Mouse (Mus musculus) retina, postnatal 7 days (tissue): ENCODE measurements around the gene Rad51b.

Experiments used
- DNase-seq: peaks from one replicate; pipeline ENCODE4 v3.0.0-alpha.2; 2012; ENCODE audit warnings: low read depth, low spot score

Gene Rad51b

DNA sequence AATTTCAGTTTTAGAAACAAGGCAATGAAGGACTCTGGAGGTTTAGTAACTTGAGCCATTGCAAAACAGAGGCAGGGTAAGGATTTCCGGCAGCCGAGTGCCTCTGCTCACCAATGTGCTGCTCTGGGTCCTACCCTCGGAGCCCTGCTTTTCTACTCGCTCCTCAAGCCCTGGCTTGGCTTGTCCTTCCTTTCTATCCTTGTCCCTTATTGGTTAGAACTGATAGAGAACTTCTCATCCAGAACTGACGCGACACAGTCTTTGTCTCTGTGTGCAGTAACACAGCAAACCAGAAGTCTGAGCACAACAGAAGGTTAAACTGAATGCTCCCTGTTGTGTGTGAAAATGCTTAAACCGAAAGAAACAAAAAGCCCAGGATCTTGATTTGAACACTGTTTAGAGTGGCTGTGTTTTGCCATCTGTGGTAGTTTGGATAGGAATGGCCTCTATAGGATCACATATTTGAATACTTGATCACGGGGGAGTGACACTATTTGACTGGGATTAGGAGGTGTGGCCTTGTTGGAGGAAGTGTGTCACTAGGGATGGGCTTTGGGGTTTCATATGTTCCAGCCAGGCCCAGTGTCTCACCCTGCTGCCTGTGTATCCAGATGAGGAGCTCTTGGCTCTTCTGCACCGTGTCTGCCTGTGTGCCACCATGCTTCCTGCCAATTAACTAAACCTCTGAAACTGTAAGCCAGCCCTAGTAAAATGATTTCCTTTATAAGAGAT, 389.7 kb downstream of the Rad51b start:
- DNase-seq: no peak

GRCm38 (mm10) chr12:79687683-79688386, 390.8 kb downstream of the Rad51b start:
- DNase-seq: no peak

DNA sequence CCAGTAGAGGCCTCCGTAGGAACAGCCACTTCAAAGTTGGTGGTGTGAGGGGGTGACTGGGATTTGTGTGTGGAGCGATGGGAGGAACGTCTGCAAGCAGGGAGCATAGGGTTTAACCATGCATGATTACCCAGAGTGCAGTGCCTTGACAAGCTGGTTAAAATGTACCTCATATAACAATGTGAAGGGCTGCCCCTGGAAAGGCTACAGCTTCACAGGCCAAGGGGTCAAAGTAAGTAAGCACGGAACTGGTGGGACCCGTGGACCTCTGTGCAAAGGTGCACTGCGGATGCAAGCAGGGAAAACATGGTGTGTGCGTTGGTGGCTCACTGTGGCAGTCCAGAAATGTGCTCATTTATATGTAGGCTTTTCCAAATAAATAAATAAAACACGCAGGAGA, 392.2 kb downstream of the Rad51b start:
- no peak for DNase-seq

GRCm38 (mm10) chr12:79691929-79692862, 395.1 kb downstream of the Rad51b start:
- no peak for DNase-seq

DNA sequence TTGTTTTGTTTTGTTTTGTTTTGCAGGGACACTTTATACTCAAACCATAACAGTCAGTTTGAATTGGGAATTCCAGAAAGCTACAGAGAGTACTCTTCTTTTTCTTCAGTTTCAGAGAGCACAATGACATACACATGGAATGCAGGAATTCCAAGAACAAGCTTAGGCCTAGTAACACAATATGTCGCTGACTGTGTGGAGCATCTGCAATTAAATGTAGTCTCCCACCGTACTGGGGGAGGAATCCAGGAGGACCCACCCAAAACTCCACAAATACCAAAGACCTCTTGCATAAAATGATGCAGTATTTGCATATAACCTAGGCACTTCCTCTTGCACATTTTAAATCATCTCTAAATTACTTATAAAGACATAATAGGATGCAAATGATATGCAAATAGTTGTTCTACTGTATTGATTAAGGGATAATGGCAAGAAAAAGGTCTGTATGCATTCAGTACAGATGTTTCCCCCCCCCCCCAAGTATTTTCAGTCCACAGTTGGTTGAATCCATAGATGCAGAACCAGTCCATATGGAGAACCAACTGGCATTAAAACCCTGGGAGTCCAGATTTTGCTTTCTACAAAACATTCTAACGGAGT, 398.9 kb downstream of the Rad51b start:
- no peak for DNase-seq

DNA sequence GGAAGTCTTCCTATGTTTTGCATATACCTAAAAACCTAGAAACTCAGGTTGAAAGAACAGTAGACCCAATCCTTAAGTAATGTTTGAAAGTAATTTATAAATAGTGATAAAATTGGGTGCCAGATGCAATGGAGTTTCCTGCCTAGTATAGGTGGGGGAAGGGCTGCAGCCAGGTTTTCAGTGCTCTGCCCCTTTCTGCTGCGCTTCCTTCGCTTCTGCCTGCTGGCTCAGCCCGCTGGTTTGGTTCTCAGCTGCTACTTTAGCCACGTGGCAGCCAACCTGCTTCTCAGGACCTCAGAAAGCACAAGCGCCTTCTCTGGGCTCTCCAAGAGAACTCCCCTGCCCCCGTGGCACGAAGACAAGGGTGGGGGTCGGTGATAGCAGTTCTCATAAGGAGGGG, 406.5 kb downstream of the Rad51b start:
- no peak for DNase-seq

GRCm38 (mm10) chr12:79705501-79706266, 408.6 kb downstream of the Rad51b start:
- no peak for DNase-seq

DNA sequence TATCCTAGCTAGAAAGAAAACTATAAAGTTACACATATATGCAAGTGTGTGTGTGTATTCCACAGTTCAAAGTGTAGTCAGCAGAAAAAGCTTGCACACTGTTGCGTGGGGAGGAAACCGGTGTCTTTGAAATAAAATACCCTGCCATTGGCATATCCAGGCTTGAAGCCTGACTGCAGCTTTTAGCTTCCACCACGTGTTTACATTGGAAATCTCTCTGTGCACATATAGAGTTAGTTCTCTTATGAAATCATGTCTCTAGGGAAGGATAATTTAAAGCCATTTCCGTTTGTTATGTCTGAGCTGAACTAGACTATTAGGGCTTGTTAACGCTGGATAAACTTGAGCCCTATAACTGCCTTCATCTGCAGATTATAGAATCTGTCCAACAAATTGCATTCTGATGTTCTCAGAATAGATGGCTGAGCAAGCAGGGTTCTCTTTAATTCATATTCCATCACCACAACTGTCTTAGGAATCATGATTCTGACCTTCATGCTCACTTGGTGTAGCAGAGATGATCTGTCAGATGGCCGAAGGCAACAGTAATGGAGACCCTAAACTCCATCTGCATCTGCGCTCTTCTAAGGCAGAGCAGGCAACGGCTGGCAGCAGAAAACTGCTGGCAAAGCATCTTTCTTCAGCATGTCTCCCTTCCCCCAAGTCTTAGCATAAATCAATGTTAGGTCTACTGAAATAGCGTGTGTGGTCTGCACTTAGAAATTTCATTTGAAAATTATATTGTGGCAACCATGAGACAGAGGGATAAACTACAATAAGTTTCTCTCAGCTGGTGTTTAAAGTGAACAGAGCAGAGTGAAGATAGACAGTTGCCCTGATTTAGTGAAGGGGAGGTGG, 410.7 kb downstream of the Rad51b start:
- no peak for DNase-seq

DNA sequence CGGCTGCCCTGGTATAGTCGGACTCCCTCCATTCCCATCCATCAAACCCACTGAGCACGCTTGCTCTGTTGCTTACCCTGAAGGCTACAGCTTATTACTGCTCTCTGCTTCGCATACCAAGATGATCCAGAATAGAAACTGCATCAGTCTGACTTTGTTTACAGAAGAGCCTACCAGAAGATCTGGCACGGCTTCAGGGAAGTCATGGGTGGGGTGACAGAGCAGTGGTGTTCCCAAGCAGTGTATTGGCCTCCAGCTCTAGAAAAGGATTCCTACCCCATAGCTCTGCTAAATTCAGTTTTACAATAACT, 411.3 kb downstream of the Rad51b start:
- DNase-seq: no peak

DNA sequence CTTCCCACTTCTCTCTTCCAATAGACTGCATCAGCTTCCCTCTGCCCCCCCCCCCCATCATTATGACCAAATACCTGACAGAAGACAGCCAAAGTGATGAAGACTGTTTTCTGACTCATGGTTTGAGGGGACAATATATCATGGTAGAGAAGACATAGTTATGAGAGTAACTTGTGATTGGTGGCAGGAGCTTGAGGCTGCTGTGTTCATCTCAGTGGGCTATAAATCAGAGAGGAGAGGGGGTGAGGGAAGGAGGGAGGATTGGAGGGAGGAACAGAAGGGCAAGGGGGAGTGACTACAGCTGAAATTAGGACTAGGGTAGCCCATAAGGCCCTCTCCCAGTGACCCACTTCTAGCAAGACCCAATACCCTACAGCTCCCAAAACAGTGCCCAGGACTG, 416.2 kb downstream of the Rad51b start:
- DNase-seq: no peak

- DNase-seq: no peak
Measured at GRCm38 (mm10) chr12:79714484-79714883, 417.4 kb downstream of the Rad51b start.

DNA sequence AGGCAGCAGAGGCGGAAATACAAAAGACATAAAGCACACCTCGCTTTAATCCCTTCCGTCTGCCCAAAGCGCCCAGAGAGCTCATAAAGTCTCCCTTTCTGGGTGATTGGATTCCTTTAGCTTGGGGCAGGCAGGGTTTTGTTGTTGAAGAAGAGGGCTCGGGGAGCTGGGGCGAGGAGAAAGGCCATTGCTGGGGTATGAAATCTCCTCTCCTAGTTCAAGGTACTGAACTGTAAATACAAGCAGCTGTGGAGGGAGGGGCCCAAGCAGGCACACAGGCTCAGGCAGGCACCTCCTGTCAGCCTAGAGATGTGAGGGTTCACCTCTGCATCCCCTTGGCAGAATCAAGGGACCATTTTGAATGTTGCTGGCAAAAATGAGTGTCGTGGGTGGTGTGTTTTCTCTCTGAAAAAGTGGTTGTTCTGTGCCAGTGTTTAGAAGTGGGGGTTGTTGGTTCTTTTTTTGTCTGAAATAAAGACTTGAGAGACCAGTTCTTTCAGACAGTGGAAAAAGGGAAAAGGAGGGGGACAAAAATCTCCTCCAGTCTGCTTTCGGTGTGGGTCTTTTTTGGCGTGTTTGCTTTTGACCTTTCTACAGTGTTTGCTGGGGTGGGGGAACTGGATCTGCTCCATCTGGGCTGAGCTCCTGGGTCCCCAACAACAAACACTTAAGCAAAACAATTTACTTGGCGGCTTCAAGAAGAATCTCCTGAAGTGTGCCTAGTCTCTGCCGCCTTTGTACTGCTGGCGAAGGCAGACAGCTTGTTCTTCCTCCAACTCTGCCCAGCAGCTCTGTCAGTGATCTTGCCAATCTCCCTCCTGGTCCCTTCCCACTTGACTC, 418.6 kb downstream of the Rad51b start:
- DNase-seq: no peak

DNA sequence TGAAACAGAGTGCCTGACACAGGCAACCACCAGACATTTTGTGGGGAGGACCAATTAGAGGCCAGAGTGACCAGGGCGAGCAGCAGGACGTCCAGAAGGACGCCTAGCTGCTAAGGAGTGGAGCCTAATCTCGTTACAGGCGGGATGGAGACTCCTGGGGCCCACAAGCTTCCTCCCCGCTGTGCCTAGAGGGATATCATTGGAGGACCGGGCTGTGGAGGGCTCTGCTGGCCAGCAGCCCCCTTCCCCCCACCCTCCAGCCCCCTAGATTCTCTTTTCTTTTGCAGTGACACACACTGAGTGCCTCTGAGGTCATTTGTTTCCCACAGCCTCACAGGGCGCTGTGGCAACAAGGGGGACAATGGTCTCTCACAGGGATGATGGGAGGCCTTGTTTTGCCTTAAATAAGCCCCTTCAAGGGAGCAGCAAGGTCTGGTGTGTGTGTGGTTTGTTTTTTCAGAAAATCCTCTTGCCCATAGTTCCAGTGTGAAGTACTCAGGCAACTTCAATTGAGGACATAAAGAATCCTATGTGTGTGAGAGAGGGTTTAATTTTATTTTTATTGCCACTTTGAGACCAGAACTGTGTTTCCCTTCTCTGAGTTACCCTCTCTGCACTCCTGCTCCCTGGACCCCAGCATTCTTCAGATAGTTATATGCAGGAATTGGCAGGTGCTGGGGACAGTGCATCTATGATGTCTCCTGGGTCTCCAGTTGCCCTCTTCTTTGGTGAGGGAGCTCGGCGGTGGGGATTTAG, 422.2 kb downstream of the Rad51b start:
- DNase-seq: no peak

GRCm38 (mm10) chr12:79719847-79720201, 422.7 kb downstream of the Rad51b start:
- DNase-seq: no peak

DNA sequence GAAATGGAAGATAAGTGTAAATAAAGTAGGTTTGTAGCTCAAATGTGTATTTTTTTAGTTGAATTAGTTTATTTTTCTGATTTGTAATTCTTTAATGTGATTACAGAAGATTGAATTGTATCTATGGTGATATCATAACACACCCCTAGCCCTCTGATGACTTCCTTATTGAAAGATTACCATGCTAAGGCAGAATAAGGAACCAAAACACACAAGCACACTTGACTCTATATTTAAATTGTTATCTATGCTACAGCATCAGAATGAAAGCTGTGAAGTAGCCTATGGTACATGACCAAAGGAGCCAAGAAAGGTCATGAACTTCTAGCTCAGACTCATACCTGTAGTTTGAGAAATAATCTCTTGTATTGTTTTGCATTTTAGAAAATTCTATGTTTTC, 427.8 kb downstream of the Rad51b start:
- no peak for DNase-seq

DNA sequence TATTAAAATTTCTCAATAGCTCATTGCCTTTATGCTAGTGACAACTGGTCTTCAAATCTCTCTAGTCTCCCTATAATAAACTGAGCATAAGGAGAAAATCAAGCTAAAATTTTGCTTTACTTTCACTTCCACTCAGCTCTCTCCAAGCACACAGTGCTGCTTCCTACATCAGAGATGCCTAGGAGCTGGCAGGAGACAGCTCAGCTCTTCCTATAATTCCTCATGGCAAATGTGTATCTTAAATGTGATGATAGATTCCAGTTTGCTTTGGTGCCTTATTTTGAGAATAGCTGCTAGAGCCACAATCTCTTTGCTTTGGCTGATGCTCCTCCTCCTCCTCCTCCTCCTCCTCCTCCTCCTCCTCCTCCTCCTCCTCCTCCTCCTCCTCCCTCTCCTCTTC, 428.6 kb downstream of the Rad51b start:
- DNase-seq: no peak

- DNase-seq: no peak
Measured at GRCm38 (mm10) chr12:79726116-79726515, 429.0 kb downstream of the Rad51b start.

DNA sequence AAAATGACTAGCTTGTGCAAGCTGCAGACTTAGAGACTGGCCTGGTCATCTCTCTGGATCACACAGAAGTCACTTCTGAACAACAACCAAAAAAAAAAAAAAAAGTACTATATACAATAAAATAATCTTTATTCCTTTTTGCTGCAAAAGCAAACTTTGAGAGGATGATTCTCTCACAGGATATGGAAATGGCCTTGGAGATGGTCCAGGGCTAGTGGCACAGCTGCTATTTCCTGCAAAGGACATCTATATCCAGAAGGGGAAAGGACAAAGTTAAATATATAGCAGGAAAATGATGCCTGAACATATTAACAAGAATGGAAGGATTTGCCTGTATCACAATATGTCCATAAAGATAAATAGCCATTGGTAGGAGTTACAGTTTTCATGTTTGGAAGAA, 429.9 kb downstream of the Rad51b start:
- DNase-seq: no peak
